Mouse (Mus musculus) MEL (cell line): ENCODE results near the gene Dnajb1. TPM values are rescaled to one million over a fixed set of nuclear protein-coding genes. Genes with fewer than 3 reads are reported as not detected.

Experiments
- DNase-seq: peaks from one replicate; pipeline ENCODE4 v3.0.0; 2011; ENCODE audit warnings: low read depth, low spot score
- H3K27ac ChIP-seq: 2 replicates; pipeline ENCODE4 v1.5.1; 2012; ENCODE audit warnings: low read depth, mild to moderate bottlenecking, control low read depth, low read length, moderate library complexity; ENCODE audit not compliant: control insufficient read depth
- H3K27me3 ChIP-seq, 2 experiments: fragments of 150-350 bp in 1 of 2; sonication (generic) in 1 of 2; 2 replicates each; pipeline ENCODE4 v1.6.1; 2012; ENCODE audit warnings: low read length in 2 of 2, mild to moderate bottlenecking in 2 of 2, improper control_type of control experiment in 1 of 2, moderate library complexity in 1 of 2; ENCODE audit not compliant: insufficient read depth in 2 of 2, control insufficient read depth in 1 of 2
- H3K36me3 ChIP-seq, 2 experiments: 2 replicates each; pipeline ENCODE4 v1.6.1; 2012 to 2014; ENCODE audit warnings: low read length in 2 of 2, improper control_type of control experiment in 1 of 2, inconsistent platforms in 1 of 2, mild to moderate bottlenecking in 1 of 2; ENCODE audit not compliant: insufficient read depth in 2 of 2, control insufficient read depth in 1 of 2
- H3K4me1 ChIP-seq, 2 experiments: fragments of 150-350 bp in 1 of 2; sonication (generic) in 1 of 2; 2 replicates each; pipeline ENCODE4 v1.6.1; 2012; ENCODE audit warnings: low read length in 2 of 2, improper control_type of control experiment in 1 of 2, mild to moderate bottlenecking in 1 of 2; ENCODE audit not compliant: insufficient read depth in 2 of 2, control insufficient read depth in 1 of 2
- H3K4me3 ChIP-seq, 2 experiments: fragments of 150-350 bp in 1 of 2; sonication (generic) in 1 of 2; 2 replicates each; pipeline ENCODE4 v1.5.1; 2012; ENCODE audit warnings: low read depth in 2 of 2, low read length in 2 of 2, mild to moderate bottlenecking in 2 of 2, moderate library complexity in 2 of 2, control low read depth in 1 of 2, improper control_type of control experiment in 1 of 2; ENCODE audit not compliant: control insufficient read depth in 1 of 2, insufficient read depth in 1 of 2
- H3K79me2 ChIP-seq: 2 replicates; pipeline ENCODE4 v1.6.1; 2012; ENCODE audit warnings: mild to moderate bottlenecking, low read length, moderate library complexity; ENCODE audit not compliant: control insufficient read depth, poor library complexity, insufficient read depth
- H3K9ac ChIP-seq: 2 replicates; pipeline ENCODE4 v1.6.1; 2012; ENCODE audit warnings: low read depth, mild to moderate bottlenecking, control low read depth, low read length, moderate library complexity; ENCODE audit not compliant: control insufficient read depth, poor library complexity, severe bottlenecking
- H3K9me3 ChIP-seq: fragments of 150-350 bp; sonication (generic); replicated peaks from 2 replicates; pipeline ENCODE4 v1.6.1; 2012; ENCODE audit warnings: mild to moderate bottlenecking, low read length, improper control_type of control experiment, moderate library complexity; ENCODE audit not compliant: insufficient read depth
- CHD1 ChIP-seq: IDR thresholded peaks from 2 replicates; pipeline ENCODE4 v1.6.1; 2012; ENCODE audit warnings: low read depth, mild to moderate bottlenecking, inconsistent platforms, low read length, improper control_type of control experiment
- CHD2 ChIP-seq: IDR thresholded peaks from 2 replicates; pipeline ENCODE4 v1.6.1; 2011; ENCODE audit warnings: low read length, improper control_type of control experiment
- CTCF ChIP-seq, 3 experiments: IDR thresholded peaks in 2 of 3; conservative IDR thresholded peaks in 1 of 3; 2 replicates each; pipeline ENCODE4 v1.5.1; 2011 to 2012; ENCODE audit warnings: low read length in 3 of 3, low read depth in 2 of 3, mild to moderate bottlenecking in 2 of 3, improper control_type of control experiment in 1 of 3, inconsistent platforms in 1 of 3, mixed read lengths in 1 of 3, moderate library complexity in 1 of 3; ENCODE audit not compliant: control insufficient read depth in 1 of 3, insufficient read depth in 1 of 3, poor library complexity in 1 of 3, severe bottlenecking in 1 of 3
- EP300 ChIP-seq, 2 experiments: IDR thresholded peaks; 2 replicates each; pipeline ENCODE4 v1.6.1; 2011; ENCODE audit warnings: improper control_type of control experiment in 2 of 2, low read length in 2 of 2, low read depth in 1 of 2, mild to moderate bottlenecking in 1 of 2
- GABPA ChIP-seq: IDR thresholded peaks from 2 replicates; pipeline ENCODE4 v1.6.1; 2012; ENCODE audit warnings: low read depth, mild to moderate bottlenecking, inconsistent platforms, low read length, improper control_type of control experiment, moderate library complexity
- HCFC1 ChIP-seq: IDR thresholded peaks from 2 replicates; pipeline ENCODE4 v1.6.1; 2012; ENCODE audit warnings: low read depth, mild to moderate bottlenecking, inconsistent platforms, low read length, improper control_type of control experiment, moderate library complexity
- JUND ChIP-seq: IDR thresholded peaks from 2 replicates; pipeline ENCODE4 v1.6.1; 2011; ENCODE audit warnings: low read depth, mild to moderate bottlenecking, improper control_type of control experiment, low read length
- MAFK ChIP-seq: IDR thresholded peaks from 2 replicates; pipeline ENCODE4 v1.6.1; 2011; ENCODE audit warnings: low read depth, mild to moderate bottlenecking, low read length, improper control_type of control experiment, borderline replicate concordance
- MAZ ChIP-seq: IDR thresholded peaks from 2 replicates; pipeline ENCODE4 v1.6.1; 2012; ENCODE audit warnings: low read depth, mild to moderate bottlenecking, inconsistent platforms, low read length, improper control_type of control experiment
- MEF2A ChIP-seq: IDR thresholded peaks from 2 replicates; pipeline ENCODE4 v1.6.1; 2014; ENCODE audit warnings: low read depth, mild to moderate bottlenecking, inconsistent platforms, low read length, improper control_type of control experiment; ENCODE audit not compliant: poor library complexity, insufficient replicate concordance, severe bottlenecking; ENCODE audit errors: extremely low read depth
- MXI1 ChIP-seq: IDR thresholded peaks from 2 replicates; pipeline ENCODE4 v1.6.1; 2011; ENCODE audit warnings: mild to moderate bottlenecking, low read depth, low read length, improper control_type of control experiment
- MYC ChIP-seq: IDR thresholded peaks from 2 replicates; pipeline ENCODE4 v1.6.1; 2011; ENCODE audit warnings: low read depth, mild to moderate bottlenecking, low read length, improper control_type of control experiment, moderate library complexity
- NRF1 ChIP-seq: IDR thresholded peaks from 2 replicates; pipeline ENCODE4 v1.6.1; 2014; ENCODE audit warnings: low read depth, mild to moderate bottlenecking, inconsistent platforms, low read length, improper control_type of control experiment, moderate library complexity; ENCODE audit not compliant: poor library complexity, insufficient read depth, severe bottlenecking
- POLR2AphosphoS2 ChIP-seq: IDR thresholded peaks from 2 replicates; pipeline ENCODE4 v1.6.1; 2011; ENCODE audit warnings: low read length, improper control_type of control experiment
- POLR2AphosphoS5 ChIP-seq: IDR thresholded peaks from 2 replicates; pipeline ENCODE4 v1.6.1; 2012; ENCODE audit warnings: low read depth, borderline replicate concordance, mild to moderate bottlenecking, inconsistent platforms, low read length, moderate library complexity, mixed read lengths
- SIN3A ChIP-seq: IDR thresholded peaks from 2 replicates; pipeline ENCODE4 v1.6.1; 2012; ENCODE audit warnings: low read length, improper control_type of control experiment, inconsistent platforms
- TAL1 ChIP-seq: IDR thresholded peaks from 2 replicates; pipeline ENCODE4 v1.6.1; 2012; ENCODE audit warnings: mild to moderate bottlenecking, inconsistent platforms, low read length, moderate library complexity, mixed read lengths
- TCF12 ChIP-seq: IDR thresholded peaks from 2 replicates; pipeline ENCODE4 v1.6.1; 2014; ENCODE audit warnings: low read depth, mild to moderate bottlenecking, inconsistent platforms, low read length, improper control_type of control experiment, moderate library complexity
- UBTF ChIP-seq: IDR thresholded peaks from 2 replicates; pipeline ENCODE4 v1.6.1; 2012; ENCODE audit warnings: low read depth, mild to moderate bottlenecking, inconsistent platforms, low read length, improper control_type of control experiment, moderate library complexity, borderline replicate concordance; ENCODE audit not compliant: insufficient read depth
- USF1 ChIP-seq: IDR thresholded peaks from 2 replicates; pipeline ENCODE4 v1.6.1; 2014; ENCODE audit warnings: low read depth, mild to moderate bottlenecking, inconsistent platforms, low read length, improper control_type of control experiment, moderate library complexity
- USF2 ChIP-seq, 2 experiments: IDR thresholded peaks; 2 replicates each; pipeline ENCODE4 v1.6.1; 2011 to 2012; ENCODE audit warnings: improper control_type of control experiment in 2 of 2, low read length in 2 of 2, borderline replicate concordance in 1 of 2, inconsistent platforms in 1 of 2, low read depth in 1 of 2, mild to moderate bottlenecking in 1 of 2; ENCODE audit not compliant: insufficient read depth in 1 of 2
- ZKSCAN1 ChIP-seq: IDR thresholded peaks from 2 replicates; pipeline ENCODE4 v1.6.1; 2012; ENCODE audit warnings: low read depth, mild to moderate bottlenecking, inconsistent platforms, low read length, improper control_type of control experiment, moderate library complexity
- ZMIZ1 ChIP-seq: IDR thresholded peaks from 2 replicates; pipeline ENCODE4 v1.6.1; 2012; ENCODE audit warnings: low read depth, mild to moderate bottlenecking, inconsistent platforms, low read length, improper control_type of control experiment, moderate library complexity
- ZNF384 ChIP-seq: IDR thresholded peaks from 2 replicates; pipeline ENCODE4 v1.6.1; 2012; ENCODE audit warnings: low read depth, mild to moderate bottlenecking, inconsistent platforms, low read length, improper control_type of control experiment
- polyA plus RNA-seq, 2 experiments: library from polyadenylated mRNA; stranded (reverse) in 1 of 2; unstranded in 1 of 2; fragments of >175 nt in 1 of 2; fragments of >200 nt in 1 of 2; gene quantifications; 2 replicates each; pipeline versions ENCODE4 v1.2.1 to v1.2.4; 2012; ENCODE audit warnings: low replicate concordance in 2 of 2, low read depth in 1 of 2; ENCODE audit not compliant: insufficient read length in 2 of 2, insufficient read depth in 1 of 2, missing spikeins in 1 of 2
- total RNA-seq: library from RNA; depleted of rRNA; stranded (reverse); fragments of 300-350 nt; gene quantifications from 2 replicates; pipeline ENCODE4 v1.2.3, GENCODE M21; 2012

Gene Dnajb1
- total and polyA plus RNA-seq, 3 experiments: 43.2 to 56.6 TPM; not detected in 1

- TF ChIP-seq TAL1 (no peak), EP300 (IDR thresholded peaks at IDR 0.05; ENCODE audit: low read depth in 1 of 2, low read length in 2 of 2) (no peak), GABPA (no peak), CHD2 (no peak), MAFK (no peak), POLR2AphosphoS5 (no peak), POLR2AphosphoS2 (no peak), CHD1 (no peak), TCF12 (no peak), NRF1 (no peak), ZMIZ1 (no peak), MAZ (no peak), ZKSCAN1 (no peak), MEF2A (no peak)
- TF ChIP-seq, all 39 proteins: peak for 0
- no peaks in the 10 kb centered on the region for H3K9me3 ChIP-seq
- no peaks in the 10 kb centered on the region; a peak in 1 of 4 replicates for H3K36me3 ChIP-seq
- no peaks in the 10 kb centered on the region for H3K27me3 ChIP-seq
- H3K27ac ChIP-seq: no peak overlapping the region
- H3K79me2 ChIP-seq: no peaks in the 10 kb centered on the region; the same call in 1 of the 2 replicates
- no peak overlapping the region for H3K9ac ChIP-seq
- H3K4me3 ChIP-seq: no peak overlapping the region
- peaks cover 0 to 4% of the 10 kb centered on the region in 2 experiments; a peak in 2 of 4 replicates for H3K4me1 ChIP-seq
- DNase-seq: no peak
Measured at GRCm38 (mm10) chr8:83656043-83656442, 48.0 kb downstream of the Dnajb1 start.

GRCm38 (mm10) chr8:83656484-83657246 is 48.7 kb downstream of the Dnajb1 start:
- no peaks in the 10 kb centered on the region; the same call in 1 of the 2 replicates for H3K79me2 ChIP-seq
- H3K9me3 ChIP-seq: no peaks in the 10 kb centered on the region
- TF ChIP-seq SIN3A: no peak
- no peak for TF ChIP-seq CHD2
- TF ChIP-seq ZNF384: no peak
- TF ChIP-seq JUND: no peak
- no peak for TF ChIP-seq USF1
- no peak for TF ChIP-seq USF2 (IDR thresholded peaks at IDR 0.05; ENCODE audit: borderline replicate concordance in 1 of 2, insufficient read depth in 1 of 2, low read depth in 1 of 2, low read length in 2 of 2)
- no peak for TF ChIP-seq EP300 (IDR thresholded peaks at IDR 0.05; ENCODE audit: low read depth in 1 of 2, low read length in 2 of 2)
- no peak for TF ChIP-seq CTCF (IDR thresholded peaks at IDR 0.05 in 2 of 3, conservative IDR thresholded peaks at IDR 0.05 in 1 of 3; ENCODE audit: control insufficient read depth in 1 of 3, insufficient read depth in 1 of 3, low read depth in 2 of 3, low read length in 3 of 3, poor library complexity in 1 of 3, severe bottlenecking in 1 of 3)
- no peak for TF ChIP-seq MYC
- no peak for TF ChIP-seq MXI1
- no peak for TF ChIP-seq MAZ
- TF ChIP-seq CHD1: no peak
- TF ChIP-seq HCFC1: no peak
- TF ChIP-seq ZMIZ1: no peak
- no peak for TF ChIP-seq UBTF
- DNase-seq: no peak
- H3K4me3 ChIP-seq: no peak overlapping the region
- no peaks in the 10 kb centered on the region for H3K27me3 ChIP-seq
- peaks cover 0 to 3% of the 10 kb centered on the region in 2 experiments; a peak in 2 of 4 replicates for H3K4me1 ChIP-seq
- H3K27ac ChIP-seq: no peak overlapping the region
- no peaks in the 10 kb centered on the region; a peak in 1 of 4 replicates for H3K36me3 ChIP-seq
- H3K9ac ChIP-seq: no peak overlapping the region
